Mouse (Mus musculus): Measurements from ENCODE around the gene Abcg1. TPM values are rescaled to one million over a fixed set of nuclear protein-coding genes. Genes with fewer than 3 reads are reported as not detected.

Gene Abcg1
- polyA plus RNA-seq, 1 experiment from 2014 or later = 23.8 TPM

DNA sequence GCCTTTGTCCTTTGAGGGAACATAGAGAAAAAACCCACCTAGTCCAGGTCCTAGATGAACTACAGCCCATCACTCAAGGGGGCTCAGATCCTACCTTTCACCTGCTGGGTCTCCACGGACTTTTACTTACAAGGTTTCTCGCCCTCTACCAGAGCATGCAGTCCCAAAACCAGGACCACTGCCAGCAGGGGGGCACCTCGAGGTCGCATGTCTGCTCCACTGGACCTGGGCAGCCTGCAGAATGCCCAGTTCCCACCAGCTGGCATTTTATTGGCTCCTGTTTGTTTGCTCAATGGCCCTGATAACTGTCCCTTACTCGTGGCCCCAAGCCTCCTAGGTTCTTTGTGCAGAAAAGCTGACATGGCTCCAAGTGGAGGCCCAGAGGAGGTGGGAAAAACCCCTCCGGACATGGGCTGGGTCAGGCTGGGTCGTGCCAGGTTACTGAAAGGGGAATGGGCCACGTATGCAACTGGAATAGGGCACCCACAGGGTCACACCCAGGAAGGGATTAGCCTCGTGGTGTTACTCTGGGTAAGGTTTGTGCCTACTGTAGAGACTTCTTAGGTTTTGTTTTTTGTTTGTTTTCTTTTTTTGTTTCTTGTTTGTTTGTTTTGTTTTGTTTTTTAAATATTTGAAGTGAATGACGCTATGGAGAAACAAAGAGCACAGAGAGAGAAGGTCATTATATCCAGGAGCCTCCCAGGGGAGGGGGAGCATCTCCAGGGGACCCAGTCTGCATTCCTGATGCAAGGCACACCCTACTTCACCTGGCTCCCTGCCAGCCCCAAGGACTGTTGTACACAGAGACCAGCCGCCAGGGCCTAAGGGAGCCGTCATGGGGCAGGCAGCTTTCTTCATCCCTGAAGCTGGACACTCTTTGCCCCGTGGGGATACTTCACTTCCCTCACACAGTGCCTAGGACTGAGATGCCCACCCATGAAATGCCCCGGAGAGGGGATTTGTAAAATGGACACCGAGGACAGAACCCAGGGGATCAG is 86.9 kb downstream of the Abcg1 start, which contains the start of gene Tff2:
TSS of gene Tff2 (minus strand) at position 243 of the 998 bp plus-strand sequence.
- Histone ChIP-seq H3K9ac (no peak within 1 kb of the TSS), H3K36me3 (replicated peaks) (no peaks in the 10 kb centered on the region), H3K4me1 (no peaks in the 10 kb centered on the region), H3K27me3 (replicated peaks) (no peaks in the 10 kb centered on the region), H3K9me3 (no peaks in the 10 kb centered on the region), H3K27ac (no peak within 1 kb of the TSS), H3K4me2 (no peak within 1 kb of the TSS), H3K4me3 (no peak within 1 kb of the TSS)
- no peak for ATAC-seq (replicated peaks)
- 76% methylated on average over 15 of the region's 15 CpGs for WGBS

GRCm38 (mm10) chr17:31145998-31146397 is 88.5 kb downstream of the Abcg1 start:
- H3K4me3 ChIP-seq = no peak overlapping the region
- no peak for ATAC-seq (replicated peaks)
- H3K27ac ChIP-seq = no peak overlapping the region
- H3K27me3 ChIP-seq (replicated peaks) = no peaks in the 10 kb centered on the region
- WGBS = 88% methylated on average over 9 of the region's 9 CpGs
- H3K9ac ChIP-seq = no peak overlapping the region
- no peak overlapping the region for H3K4me2 ChIP-seq
- H3K36me3 ChIP-seq (replicated peaks) = no peaks in the 10 kb centered on the region
- H3K4me1 ChIP-seq = no peaks in the 10 kb centered on the region
- H3K9me3 ChIP-seq = no peaks in the 10 kb centered on the region

DNA sequence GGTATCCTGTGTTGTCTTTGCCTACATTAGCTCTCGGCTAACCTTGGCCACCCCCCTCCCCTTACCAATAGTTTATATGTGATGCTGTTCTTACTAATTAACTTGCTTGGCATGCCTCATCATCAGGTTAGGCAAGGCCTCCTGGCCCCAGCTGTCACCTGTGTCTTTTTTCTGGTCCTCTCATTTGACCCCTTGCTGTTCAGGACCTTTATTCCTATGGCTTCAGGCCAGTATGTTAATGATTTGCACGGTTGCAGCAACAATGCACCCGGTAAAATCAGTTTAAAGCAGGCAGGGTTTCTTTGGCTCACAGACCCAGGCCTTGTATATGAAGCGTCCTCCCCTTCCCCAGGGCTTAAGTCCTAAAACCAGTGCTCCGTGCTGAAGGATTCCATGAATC is 95.0 kb downstream of the Abcg1 start:
- ATAC-seq (replicated peaks) = no peak
- Histone ChIP-seq H3K4me2 (no peak overlapping the region), H3K36me3 (replicated peaks) (no peaks in the 10 kb centered on the region), H3K27ac (no peak overlapping the region), H3K9ac (no peak overlapping the region), H3K4me3 (no peak overlapping the region), H3K9me3 (no peaks in the 10 kb centered on the region), H3K4me1 (no peaks in the 10 kb centered on the region; the same call in 1 of the 2 replicates), H3K27me3 (replicated peaks) (no peaks in the 10 kb centered on the region)
- WGBS = 38% methylated on average over 5 of the region's 5 CpGs

DNA sequence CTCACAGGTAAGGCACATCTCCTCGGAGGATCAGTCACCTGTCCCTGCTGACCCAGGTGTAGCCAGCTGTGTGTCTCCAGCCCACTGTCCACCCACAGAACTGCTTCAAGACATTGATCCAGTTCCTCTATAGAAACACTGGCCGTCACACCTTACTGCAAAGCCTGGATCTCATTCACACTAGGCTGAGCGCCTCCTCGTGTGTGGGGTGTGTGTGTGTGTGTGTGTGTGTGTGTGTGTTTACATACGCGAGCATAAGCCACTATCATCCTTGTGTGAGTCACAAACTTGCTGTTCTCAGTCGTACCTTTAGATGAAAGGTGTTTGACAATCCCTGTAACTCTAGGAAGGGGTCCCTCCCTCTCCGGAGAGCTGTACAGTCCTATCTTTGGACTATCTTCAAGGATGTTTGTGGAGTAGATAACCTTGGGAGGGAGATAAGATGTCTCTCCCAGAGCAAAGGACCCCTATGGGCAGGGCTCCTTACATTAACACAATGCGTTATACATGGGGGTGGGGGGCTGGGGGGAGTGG is 95.6 kb downstream of the Abcg1 start:
- Histone ChIP-seq H3K9me3 (no peaks in the 10 kb centered on the region), H3K4me2 (no peak overlapping the region), H3K27ac (no peak overlapping the region), H3K4me1 (no peaks in the 10 kb centered on the region; the same call in 1 of the 2 replicates), H3K36me3 (replicated peaks) (no peaks in the 10 kb centered on the region), H3K4me3 (no peak overlapping the region), H3K27me3 (replicated peaks) (no peaks in the 10 kb centered on the region), H3K9ac (no peak overlapping the region)
- 79% methylated on average over 9 of the region's 9 CpGs for WGBS
- ATAC-seq (replicated peaks) = no peak

DNA sequence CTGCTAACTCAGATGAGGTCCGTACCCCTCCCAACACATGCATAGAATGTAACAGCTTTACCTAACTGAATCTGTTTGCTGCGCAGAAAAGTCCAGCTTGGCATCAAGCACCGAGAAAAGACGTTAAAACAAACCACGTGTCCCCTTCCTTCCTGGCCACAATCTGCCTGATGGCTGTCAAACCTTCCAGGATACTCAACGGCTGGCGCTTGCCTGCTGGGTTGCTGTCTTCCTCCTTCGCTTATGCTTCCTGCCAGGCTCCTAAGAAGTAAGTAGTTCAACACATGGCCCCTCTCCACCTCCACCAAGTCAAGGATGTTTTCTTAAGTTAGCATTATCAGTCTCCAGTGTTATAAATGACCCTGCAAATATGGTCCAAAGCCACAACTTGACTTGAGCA is 96.3 kb downstream of the Abcg1 start:
- Histone ChIP-seq H3K36me3 (replicated peaks) (no peaks in the 10 kb centered on the region), H3K27me3 (replicated peaks) (no peaks in the 10 kb centered on the region), H3K27ac (no peak overlapping the region), H3K4me2 (no peak overlapping the region), H3K4me1 (no peaks in the 10 kb centered on the region; the same call in 1 of the 2 replicates), H3K9ac (no peak overlapping the region), H3K9me3 (no peaks in the 10 kb centered on the region), H3K4me3 (no peak overlapping the region)
- no peak for ATAC-seq (replicated peaks)
- 85% methylated on average over 8 of the region's 8 CpGs for WGBS

DNA sequence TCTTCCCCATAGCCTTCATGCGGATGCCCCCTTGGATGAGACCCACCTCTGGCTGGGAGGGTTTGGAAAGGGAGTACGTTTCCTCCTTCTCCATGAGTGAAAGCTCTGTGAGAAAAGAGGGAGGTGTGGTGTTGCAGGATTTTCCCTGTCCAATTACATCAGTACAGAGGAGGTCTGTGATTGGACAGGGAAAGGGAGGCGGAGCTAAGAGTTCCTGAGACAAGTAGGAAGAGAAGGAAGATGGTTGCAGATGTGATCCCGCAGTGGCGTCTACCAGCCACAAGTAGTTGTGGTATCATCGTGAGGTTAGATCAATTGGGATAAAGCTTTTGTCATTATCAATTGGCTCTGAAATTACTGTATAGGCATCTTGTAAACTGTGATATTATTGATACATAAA is 100.4 kb downstream of the Abcg1 start:
- no peaks in the 10 kb centered on the region for H3K27me3 ChIP-seq (replicated peaks)
- no peaks in the 10 kb centered on the region for H3K9me3 ChIP-seq
- H3K27ac ChIP-seq = no peak overlapping the region
- 83% methylated on average over 6 of the region's 6 CpGs for WGBS
- no peak overlapping the region for H3K4me3 ChIP-seq
- H3K36me3 ChIP-seq (replicated peaks) = no peaks in the 10 kb centered on the region
- no peak overlapping the region for H3K9ac ChIP-seq
- ATAC-seq (replicated peaks) = no peak
- H3K4me1 ChIP-seq = no peaks in the 10 kb centered on the region; the same call in 1 of the 2 replicates
- no peak overlapping the region for H3K4me2 ChIP-seq

GRCm38 (mm10) chr17:31160291-31160690 is 102.8 kb downstream of the Abcg1 start:
- H3K4me2 ChIP-seq = no peak overlapping the region
- no peak overlapping the region for H3K9ac ChIP-seq
- H3K4me3 ChIP-seq = no peak overlapping the region
- WGBS = 59% methylated on average over 4 of the region's 4 CpGs
- H3K9me3 ChIP-seq = no peaks in the 10 kb centered on the region
- H3K36me3 ChIP-seq (replicated peaks) = no peaks in the 10 kb centered on the region
- H3K4me1 ChIP-seq = no peaks in the 10 kb centered on the region
- H3K27me3 ChIP-seq (replicated peaks) = no peaks in the 10 kb centered on the region
- ATAC-seq (replicated peaks) = no peak
- no peak overlapping the region for H3K27ac ChIP-seq

GRCm38 (mm10) chr17:31162607-31163006 is 105.1 kb downstream of the Abcg1 start:
- Histone ChIP-seq H3K27me3 (replicated peaks) (no peaks in the 10 kb centered on the region), H3K36me3 (replicated peaks) (no peaks in the 10 kb centered on the region)
- no peak for ATAC-seq (replicated peaks)

DNA sequence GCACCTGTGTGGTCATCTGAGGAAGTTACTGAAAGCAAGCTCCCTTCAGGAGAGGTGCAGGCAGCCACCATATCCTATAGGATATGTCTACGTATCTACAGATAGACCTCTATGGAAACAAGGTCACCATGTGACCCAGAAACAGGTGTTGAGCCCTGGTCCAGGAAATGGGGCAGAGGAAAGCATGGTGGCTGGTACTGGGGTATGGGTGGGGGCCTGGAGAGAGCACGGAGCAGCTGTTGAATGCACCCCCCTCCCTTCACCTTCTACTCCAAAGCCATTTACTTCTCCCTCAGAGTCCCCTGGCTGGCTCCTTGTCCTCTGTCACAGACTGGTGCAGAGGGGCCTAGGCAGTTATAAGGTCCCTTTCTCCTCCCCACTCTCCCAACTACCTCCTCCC is 106.3 kb downstream of the Abcg1 start:
- WGBS = 95% methylated on average over 2 of the region's 2 CpGs
- no peaks in the 10 kb centered on the region for H3K9me3 ChIP-seq
- ATAC-seq (replicated peaks) = no peak

More at GRCm38 (mm10) chr17:31162607-31163006, 105.1 kb downstream of the Abcg1 start:
- Histone ChIP-seq H3K4me1 (no peaks in the 10 kb centered on the region), H3K27ac (no peak overlapping the region), H3K9ac (no peak overlapping the region), H3K9me3 (no peaks in the 10 kb centered on the region), H3K4me3 (no peak overlapping the region), H3K4me2 (no peak overlapping the region)
- WGBS = 93% methylated on average over 12 of the region's 12 CpGs

GRCm38 (mm10) chr17:31165127-31165526 is 107.7 kb downstream of the Abcg1 start, which contains the start of gene Tff1:
Gene Tff1 (minus strand): TSS chr17:31165277.
- Histone ChIP-seq H3K4me2 (no peak within 1 kb of the TSS), H3K27ac (no peak within 1 kb of the TSS), H3K4me3 (no peak within 1 kb of the TSS), H3K36me3 (replicated peaks) (no peaks in the 10 kb centered on the region), H3K9ac (no peak within 1 kb of the TSS), H3K9me3 (no peaks in the 10 kb centered on the region), H3K4me1 (no peaks in the 10 kb centered on the region), H3K27me3 (replicated peaks) (no peaks in the 10 kb centered on the region)
- no peak for ATAC-seq (replicated peaks)
- WGBS = 84% methylated on average over 6 of the region's 6 CpGs

More for the DNA sequence above, 106.3 kb downstream of the Abcg1 start:
- no peak overlapping the region for H3K4me3 ChIP-seq
- H3K27ac ChIP-seq = no peak overlapping the region
- H3K4me2 ChIP-seq = no peak overlapping the region
- no peaks in the 10 kb centered on the region for H3K36me3 ChIP-seq (replicated peaks)
- no peaks in the 10 kb centered on the region for H3K27me3 ChIP-seq (replicated peaks)
- H3K4me1 ChIP-seq = no peaks in the 10 kb centered on the region
- H3K9ac ChIP-seq = no peak overlapping the region

Data from midbrain, embryonic 15.5 days (tissue).